Mouse (Mus musculus): ENCODE measurements around the gene Smim11. TPM values are rescaled to one million over a fixed set of nuclear protein-coding genes. Genes with fewer than 3 reads are reported as not detected.

Smim11 gene
- total and polyA plus RNA-seq, 2 experiments from 2014 or later: 12.3 to 165 TPM

GRCm38 (mm10) chr16:92285068-92285467 is 16.0 kb upstream of the Smim11 start:
- no peak overlapping the region for H3K4me2 ChIP-seq (ENCODE audit: low read depth, low read length)
- H3K9me3 ChIP-seq (replicated peaks; ENCODE audit: control insufficient read depth, low read length): no peaks in the 10 kb centered on the region
- H3K27ac ChIP-seq (ENCODE audit: low read depth): no peak overlapping the region
- H3K36me3 ChIP-seq (replicated peaks; ENCODE audit: control insufficient read depth, insufficient read depth, low read length): no peaks in the 10 kb centered on the region
- no peak for ATAC-seq (ENCODE audit: insufficient read depth, low read depth)
- H3K9ac ChIP-seq (replicated peaks; ENCODE audit: low read depth, low read length): no peak overlapping the region
- no peaks in the 10 kb centered on the region for H3K4me1 ChIP-seq (ENCODE audit: control insufficient read depth, insufficient read depth)
- TF ChIP-seq CTCF (IDR thresholded peaks at IDR 0.05; ENCODE audit: low read depth) (no peak), EP300 (IDR thresholded peaks at IDR 0.05; ENCODE audit: low read depth) (no peak)
- no peaks in the 10 kb centered on the region for H3K27me3 ChIP-seq (ENCODE audit: control insufficient read depth, insufficient read depth, low read length)
- 23% methylated on average over 10 of the region's 10 CpGs for WGBS
- no peak overlapping the region for H3K4me3 ChIP-seq (ENCODE audit: low read depth, low read length)
- no peak for DNase-seq (ENCODE audit: low spot score)

- Histone ChIP-seq H3K9me3 (replicated peaks; ENCODE audit: control insufficient read depth, low read length) (no peaks in the 10 kb centered on the region), H3K4me1 (ENCODE audit: control insufficient read depth, insufficient read depth) (no peaks in the 10 kb centered on the region), H3K36me3 (replicated peaks; ENCODE audit: control insufficient read depth, insufficient read depth, low read length) (no peaks in the 10 kb centered on the region), H3K4me3 (ENCODE audit: low read depth, low read length) (no peak overlapping the region), H3K4me2 (ENCODE audit: low read depth, low read length) (no peak overlapping the region), H3K27ac (ENCODE audit: low read depth) (no peak overlapping the region), H3K27me3 (ENCODE audit: control insufficient read depth, insufficient read depth, low read length) (no peaks in the 10 kb centered on the region), H3K9ac (replicated peaks; ENCODE audit: low read depth, low read length) (no peak overlapping the region)
- TF ChIP-seq CTCF (IDR thresholded peaks at IDR 0.05; ENCODE audit: low read depth): peak; percentile 87
- no peak for TF ChIP-seq EP300 (IDR thresholded peaks at IDR 0.05; ENCODE audit: low read depth)
- 7% methylated on average over 7 of the region's 7 CpGs for WGBS
- ATAC-seq (ENCODE audit: insufficient read depth, low read depth) (peak; percentile 40; the same call in 1 of the 2 replicates), DNase-seq (ENCODE audit: low spot score) (peak; percentile 54)
Measured at GRCm38 (mm10) chr16:92286609-92287008, 14.5 kb upstream of the Smim11 start.

- no peaks in the 10 kb centered on the region for H3K9me3 ChIP-seq (replicated peaks; ENCODE audit: control insufficient read depth, low read length)
- peak; percentile 56; the same call in 1 of the 2 replicates for ATAC-seq (ENCODE audit: insufficient read depth, low read depth)
Measured at GRCm38 (mm10) chr16:92288778-92289177, 12.3 kb upstream of the Smim11 start.

GRCm38 (mm10) chr16:92290045-92290444 is 11.0 kb upstream of the Smim11 start:
- H3K27ac ChIP-seq (ENCODE audit: low read depth): no peak overlapping the region
- H3K27me3 ChIP-seq (ENCODE audit: control insufficient read depth, insufficient read depth, low read length): no peaks in the 10 kb centered on the region
- TF ChIP-seq CTCF (IDR thresholded peaks at IDR 0.05; ENCODE audit: low read depth) (no peak), EP300 (IDR thresholded peaks at IDR 0.05; ENCODE audit: low read depth) (no peak)
- no peak overlapping the region for H3K4me2 ChIP-seq (ENCODE audit: low read depth, low read length)
- no peak overlapping the region for H3K4me3 ChIP-seq (ENCODE audit: low read depth, low read length)
- no peaks in the 10 kb centered on the region for H3K9me3 ChIP-seq (replicated peaks; ENCODE audit: control insufficient read depth, low read length)
- ATAC-seq (ENCODE audit: insufficient read depth, low read depth): no peak
- 0 out of 2 replicates have a peak, but pooled peaks cover 3% of the 10 kb centered on the region for H3K4me1 ChIP-seq (ENCODE audit: control insufficient read depth, insufficient read depth)
- DNase-seq (ENCODE audit: low spot score): no peak
- H3K36me3 ChIP-seq (replicated peaks; ENCODE audit: control insufficient read depth, insufficient read depth, low read length): no peaks in the 10 kb centered on the region
- no peak overlapping the region for H3K9ac ChIP-seq (replicated peaks; ENCODE audit: low read depth, low read length)

More at GRCm38 (mm10) chr16:92288778-92289177, 12.3 kb upstream of the Smim11 start:
- Histone ChIP-seq H3K4me2 (ENCODE audit: low read depth, low read length) (no peak overlapping the region), H3K4me3 (ENCODE audit: low read depth, low read length) (no peak overlapping the region), H3K27me3 (ENCODE audit: control insufficient read depth, insufficient read depth, low read length) (no peaks in the 10 kb centered on the region), H3K9ac (replicated peaks; ENCODE audit: low read depth, low read length) (no peak overlapping the region), H3K4me1 (ENCODE audit: control insufficient read depth, insufficient read depth) (no peaks in the 10 kb centered on the region), H3K27ac (ENCODE audit: low read depth) (no peak overlapping the region), H3K36me3 (replicated peaks; ENCODE audit: control insufficient read depth, insufficient read depth, low read length) (no peaks in the 10 kb centered on the region)
- TF ChIP-seq CTCF (IDR thresholded peaks at IDR 0.05; ENCODE audit: low read depth) (peak; percentile 57), EP300 (IDR thresholded peaks at IDR 0.05; ENCODE audit: low read depth) (no peak)
- WGBS: 77% methylated on average over 9 of the region's 9 CpGs
- DNase-seq (ENCODE audit: low spot score): peak; percentile 25

GRCm38 (mm10) chr16:92292101-92292500 is 9.0 kb upstream of the Smim11 start, which contains the start of gene Kcne2:
TSS of gene Kcne2 (plus strand) at chr16:92292389.
- peaks cover 12% of the 10 kb centered on the region for H3K4me1 ChIP-seq (ENCODE audit: control insufficient read depth, insufficient read depth)
- TF ChIP-seq EP300 (IDR thresholded peaks at IDR 0.05; ENCODE audit: low read depth) (no peak), CTCF (IDR thresholded peaks at IDR 0.05; ENCODE audit: low read depth) (no peak)
- no peak within 1 kb of the TSS for H3K9ac ChIP-seq (replicated peaks; ENCODE audit: low read depth, low read length)
- no peak within 1 kb of the TSS for H3K27ac ChIP-seq (ENCODE audit: low read depth)
- H3K27me3 ChIP-seq (ENCODE audit: control insufficient read depth, insufficient read depth, low read length): no peaks in the 10 kb centered on the region
- no peaks in the 10 kb centered on the region for H3K36me3 ChIP-seq (replicated peaks; ENCODE audit: control insufficient read depth, insufficient read depth, low read length)
- ATAC-seq (ENCODE audit: insufficient read depth, low read depth): no peak
- no peak within 1 kb of the TSS for H3K4me2 ChIP-seq (ENCODE audit: low read depth, low read length)
- DNase-seq (ENCODE audit: low spot score): no peak
- WGBS: 69% methylated on average over 10 of the region's 10 CpGs
- no peaks in the 10 kb centered on the region for H3K9me3 ChIP-seq (replicated peaks; ENCODE audit: control insufficient read depth, low read length)
- no peak within 1 kb of the TSS for H3K4me3 ChIP-seq (ENCODE audit: low read depth, low read length)

Measured in heart, postnatal 0 days (tissue).